Mouse (Mus musculus) lung, postnatal 25 days (tissue): Measurements from ENCODE around the gene E330021D16Rik.

ENCODE experiments used
- DNase-seq: peaks from one replicate; pipeline ENCODE4 v3.0.0; 2022; ENCODE audit warnings: low spot score

Gene E330021D16Rik

GRCm38 (mm10) chr6:136421059-136421458 lies 5.7 kb upstream of the E330021D16Rik start:
- DNase-seq = no peak

DNA sequence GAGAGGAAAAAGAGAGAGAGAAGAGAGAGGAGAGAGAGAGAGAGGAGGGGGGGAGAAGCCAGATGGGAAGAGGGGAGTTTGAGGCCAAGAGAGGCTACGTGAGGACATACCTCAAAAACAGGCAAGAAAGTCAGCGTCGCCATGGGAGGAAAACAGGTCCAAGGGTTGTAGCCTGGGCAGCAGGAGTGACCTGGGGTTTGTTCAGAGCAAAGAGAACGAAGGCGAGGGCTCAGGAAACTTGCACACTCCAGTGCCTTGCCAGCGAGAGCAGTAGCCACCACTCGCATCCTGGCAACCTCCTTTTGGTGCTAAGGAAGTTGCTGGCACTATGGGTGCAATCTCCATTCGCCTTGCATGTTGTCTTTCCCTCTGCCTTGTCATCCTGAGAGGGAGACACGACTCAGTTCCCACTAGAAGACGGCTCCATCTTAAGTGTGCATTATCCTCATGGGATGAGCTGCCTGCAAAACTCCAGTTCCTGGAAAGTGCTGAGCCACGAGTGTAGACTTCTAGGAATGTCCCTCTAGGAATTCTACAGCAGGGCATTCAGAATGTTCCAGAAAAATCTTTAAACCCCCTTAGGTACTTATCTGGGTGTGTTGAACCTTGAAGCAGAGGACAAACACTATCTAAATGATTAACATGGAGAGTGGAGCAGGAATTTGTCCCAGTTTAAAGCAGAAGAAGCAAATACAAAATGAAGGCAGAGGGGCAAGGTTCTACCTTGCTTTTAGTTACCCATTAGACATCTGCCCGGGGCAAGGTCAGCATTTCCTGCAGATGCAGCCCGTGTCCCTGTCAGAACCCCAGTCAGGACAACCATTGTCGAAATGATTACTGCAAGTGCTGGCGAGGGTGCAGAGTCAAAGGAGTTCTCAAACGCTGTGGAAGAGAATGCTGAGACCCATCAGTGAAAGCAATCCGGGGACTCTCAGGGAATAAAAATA lies 3.8 kb upstream of the E330021D16Rik start:
- no peak for DNase-seq

GRCm38 (mm10) chr6:136418333-136418848 lies 3.0 kb upstream of the E330021D16Rik start:
- no peak for DNase-seq

DNA sequence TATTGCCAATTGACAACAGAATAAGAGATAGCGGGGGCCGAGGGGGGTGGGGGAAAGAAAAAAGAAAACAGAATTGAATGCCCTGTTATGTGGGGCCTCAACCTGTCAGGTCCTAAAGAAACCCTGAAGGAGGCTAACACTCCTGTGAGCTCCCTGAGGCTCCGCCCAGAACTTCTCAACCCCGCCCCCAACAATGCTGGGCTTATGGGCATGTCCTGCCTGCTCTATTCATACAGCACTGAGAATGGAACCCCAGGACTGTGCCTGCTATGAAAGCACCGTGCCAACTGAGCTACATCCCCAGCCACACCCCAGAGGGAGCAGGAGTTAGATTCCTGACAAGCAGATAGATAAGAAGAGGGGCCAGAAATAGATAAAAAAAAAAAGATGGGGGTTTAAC lies 2.5 kb upstream of the E330021D16Rik start:
- no peak for DNase-seq

DNA sequence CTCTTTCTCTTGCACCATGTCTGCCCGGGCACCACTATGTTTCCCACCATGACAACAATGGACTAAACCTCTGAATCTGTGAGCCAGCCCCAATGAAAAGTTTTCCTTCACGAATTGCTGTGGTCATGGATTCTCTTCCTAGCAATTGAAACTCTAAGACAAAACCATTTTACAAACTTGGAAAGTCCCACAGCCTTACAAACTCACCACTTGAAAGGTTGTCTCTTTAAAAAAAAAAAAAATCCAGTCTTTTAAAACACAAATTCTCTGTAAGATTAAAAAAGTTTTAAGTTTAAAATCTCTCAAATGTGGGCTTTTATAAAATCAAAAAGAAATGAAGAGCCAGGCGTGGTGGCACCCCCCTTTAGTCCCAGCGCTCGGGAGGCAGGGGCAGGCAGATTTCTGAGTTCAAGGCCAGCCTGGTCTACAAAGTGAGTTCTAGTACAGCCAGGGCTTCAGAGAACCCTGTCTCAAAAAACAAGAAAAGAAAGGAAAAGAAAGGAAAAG lies 1.5 kb downstream of the E330021D16Rik start:
- no peak for DNase-seq

DNA sequence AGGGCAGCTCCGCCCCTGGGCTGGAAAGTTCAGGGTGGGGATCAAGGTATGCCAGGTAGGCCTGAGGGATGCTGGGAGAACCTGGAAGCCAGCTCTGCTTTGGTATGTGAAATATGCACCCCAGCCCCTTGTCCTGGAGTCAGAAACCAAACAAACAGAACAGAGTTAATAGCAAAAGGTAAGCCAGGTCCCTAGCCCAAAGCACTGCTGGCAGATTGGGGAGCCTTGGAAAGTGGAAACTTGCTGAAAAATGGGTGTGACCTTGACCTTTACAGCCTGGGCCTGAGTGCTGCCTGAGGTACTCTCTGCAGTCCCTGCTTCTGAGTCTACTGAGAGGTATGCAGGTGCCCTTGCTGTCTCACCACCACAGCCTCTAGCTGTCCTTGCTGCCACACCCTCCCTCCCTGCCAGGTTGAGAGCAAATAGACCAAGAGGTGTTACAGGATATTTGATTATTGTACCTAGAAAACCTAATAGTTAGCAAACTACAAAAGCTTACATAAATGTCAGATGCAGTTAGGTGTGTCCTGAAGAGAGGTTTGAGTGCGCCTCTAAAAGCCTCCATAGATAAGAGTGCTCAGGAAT lies 7.7 kb downstream of the E330021D16Rik start:
- DNase-seq = peak; percentile 74

DNA sequence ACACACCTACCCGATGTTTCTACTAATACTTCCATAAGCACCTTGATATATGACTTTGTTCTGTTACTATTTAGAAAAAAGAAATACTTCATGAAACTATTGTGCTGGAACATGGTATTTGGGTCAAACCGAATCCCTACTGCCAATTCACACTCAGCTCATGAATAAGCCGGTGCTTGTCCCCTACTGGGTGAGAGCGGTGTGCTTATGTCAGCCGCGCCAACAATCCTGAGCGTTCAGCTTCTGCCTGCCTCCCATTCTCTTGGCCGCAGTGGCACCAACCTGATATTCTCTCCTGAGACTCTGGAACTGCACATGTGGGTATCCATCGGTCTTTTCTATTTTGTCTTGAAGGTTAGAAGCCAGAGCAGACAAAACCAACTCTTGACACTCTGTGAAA lies 18.5 kb downstream of the E330021D16Rik start:
- DNase-seq = no peak

DNA sequence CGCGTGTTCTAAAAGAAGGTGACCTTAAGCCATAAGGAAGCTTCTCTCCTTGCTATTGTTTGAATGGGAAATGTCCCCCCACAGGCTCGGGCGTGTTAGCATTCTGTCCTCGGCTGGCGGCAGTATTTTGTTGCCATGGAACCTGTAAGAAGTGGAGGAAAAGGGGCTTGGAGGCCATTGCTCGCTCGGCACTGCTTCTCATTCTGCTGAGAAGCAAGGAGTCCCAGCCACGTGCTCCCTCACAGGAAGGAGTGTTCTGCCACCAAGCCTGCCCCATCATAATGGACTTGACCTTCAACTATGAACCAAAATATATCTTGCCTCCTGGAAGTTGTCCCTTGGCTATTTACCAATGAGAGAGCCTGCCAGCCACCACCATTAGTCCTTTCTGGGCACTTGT lies 25.1 kb downstream of the E330021D16Rik start:
- DNase-seq = no peak

- DNase-seq = no peak
Measured at GRCm38 (mm10) chr6:136385287-136385686, 30.1 kb downstream of the E330021D16Rik start.

DNA sequence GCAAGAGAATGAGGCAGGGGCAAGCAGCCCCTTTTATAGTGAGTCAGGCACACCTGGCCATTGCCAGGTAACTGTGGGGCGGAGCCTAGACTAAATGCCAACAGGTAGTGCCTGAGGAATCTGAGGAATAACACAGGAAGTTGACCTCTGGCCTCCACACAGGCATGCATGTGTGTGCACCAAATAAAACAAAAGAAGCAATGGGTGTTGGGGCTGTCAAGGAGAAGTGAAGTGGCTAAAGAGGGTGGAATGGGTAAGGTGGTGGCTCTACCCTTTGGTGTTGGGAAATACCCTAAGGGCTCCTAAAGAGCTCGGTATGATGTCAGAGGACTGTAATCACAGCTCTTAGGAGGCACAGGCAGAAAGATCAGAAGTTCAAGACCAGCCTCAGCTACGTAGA lies 32.2 kb downstream of the E330021D16Rik start:
- peak; percentile 32 for DNase-seq

DNA sequence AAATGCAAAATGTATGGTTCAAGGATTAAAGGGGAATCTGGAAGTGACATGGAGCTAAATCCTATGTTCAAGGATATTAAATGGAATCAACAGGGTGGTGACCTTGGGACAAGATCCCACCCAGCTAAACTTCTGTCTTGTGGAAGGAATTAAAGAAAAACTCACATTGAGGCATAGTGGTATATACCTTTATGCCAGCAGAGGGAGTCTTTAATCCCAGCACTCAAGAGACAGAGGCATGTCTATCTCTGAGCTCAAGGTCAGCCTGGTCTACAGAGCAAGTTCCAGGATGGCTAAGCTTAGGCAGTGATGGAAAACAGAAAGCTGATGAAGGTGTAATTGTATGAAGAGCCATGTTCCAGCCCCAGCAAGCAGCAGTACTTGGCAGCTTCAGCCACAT lies 39.3 kb downstream of the E330021D16Rik start:
- DNase-seq = no peak

GRCm38 (mm10) chr6:136364430-136365098 lies 50.8 kb downstream of the E330021D16Rik start:
- DNase-seq = no peak

- no peak for DNase-seq
Measured at GRCm38 (mm10) chr6:136364008-136364407, 51.4 kb downstream of the E330021D16Rik start.

DNA sequence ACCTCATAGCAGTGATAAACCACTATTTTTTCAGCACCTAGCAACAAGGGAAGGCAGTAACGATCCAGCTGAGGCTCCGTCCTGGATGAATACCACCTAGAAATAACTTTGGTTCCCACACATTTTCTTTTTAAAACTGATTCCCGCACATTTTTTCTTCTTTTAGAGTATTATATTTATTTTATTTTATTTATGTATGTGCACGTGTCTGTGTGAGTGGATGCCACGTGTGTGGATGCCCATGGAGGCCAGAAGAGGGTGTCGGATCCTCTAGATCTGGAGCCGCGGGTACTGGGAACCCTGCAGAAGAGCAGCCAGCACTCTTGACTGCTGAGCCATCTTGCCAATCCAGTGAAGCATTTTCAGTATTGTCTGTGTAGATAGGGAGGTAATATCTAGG lies 52.1 kb downstream of the E330021D16Rik start:
- DNase-seq = no peak

GRCm38 (mm10) chr6:136358471-136358870 lies 56.9 kb downstream of the E330021D16Rik start:
- no peak for DNase-seq

DNA sequence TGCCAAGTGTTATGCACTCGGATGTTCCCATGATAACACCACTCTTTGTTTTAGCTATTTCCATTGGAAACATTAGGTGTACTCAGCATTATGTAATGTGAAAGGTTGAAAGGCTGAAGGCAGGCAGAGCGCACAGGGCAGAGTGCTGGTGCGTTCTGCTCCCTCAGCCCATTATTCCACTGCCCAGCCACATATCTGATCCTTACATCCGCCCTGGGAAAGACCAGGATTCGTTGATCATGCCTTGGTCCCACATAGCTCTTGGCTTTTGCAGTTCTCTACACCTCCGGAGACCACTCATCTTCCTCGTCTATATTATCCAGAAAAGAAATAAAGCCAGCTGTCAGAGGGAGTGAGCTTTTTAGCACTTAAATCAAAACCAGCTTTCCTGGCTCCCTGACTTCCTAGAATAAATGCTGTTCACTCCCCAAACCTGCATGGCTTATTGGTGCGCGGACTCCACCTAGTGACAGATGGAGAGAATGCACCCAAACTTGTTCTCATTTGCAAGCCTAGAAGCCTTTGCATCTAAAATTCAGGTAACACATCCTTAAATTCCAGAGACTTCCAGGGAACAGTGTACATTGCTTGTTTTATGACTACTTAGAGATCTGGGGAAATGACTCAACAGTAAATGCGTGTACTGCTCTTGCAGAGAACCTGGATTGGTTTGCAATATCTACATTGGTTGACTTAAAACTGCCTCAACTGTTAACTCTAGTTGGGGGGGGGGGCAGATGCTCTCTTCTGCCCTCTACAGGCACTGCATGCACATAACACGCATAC lies 61.8 kb downstream of the E330021D16Rik start:
- DNase-seq = peak; percentile 66
